8 mouse cellular contexts compared by ENCODE assay signal in the genomic region with DNA sequence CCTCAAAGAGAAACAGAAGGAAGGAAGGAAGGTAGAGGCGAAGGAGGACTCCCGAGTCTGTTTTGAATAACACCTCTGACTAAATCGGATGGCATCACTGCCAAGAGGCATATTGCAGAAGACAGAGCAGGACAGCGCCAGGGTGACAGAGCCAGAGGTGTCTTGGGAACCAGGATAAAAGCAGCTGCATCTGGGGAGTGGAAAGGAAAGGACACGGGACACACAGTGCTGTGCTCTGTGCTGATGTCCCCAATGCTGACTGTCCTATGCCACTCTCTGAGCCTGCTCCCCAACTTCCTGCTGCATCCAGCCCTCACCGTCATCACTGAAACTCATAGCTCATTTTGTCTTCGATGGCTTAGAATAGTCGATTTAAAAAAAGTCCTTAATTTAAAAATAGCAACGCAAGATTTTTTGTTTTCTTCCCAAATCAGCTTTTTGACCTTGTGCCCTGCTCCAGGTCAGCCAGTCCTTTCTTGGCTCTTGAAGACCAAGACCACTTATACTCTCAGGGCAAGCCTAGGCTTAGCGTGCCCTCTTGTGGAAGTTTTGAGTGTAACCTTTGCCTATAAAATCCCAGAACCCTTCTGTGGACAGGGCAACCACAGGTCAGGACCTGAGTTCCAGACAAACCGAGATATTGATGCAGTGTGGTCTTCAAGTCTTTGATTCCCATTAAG. TPM values are rescaled to one million over a fixed set of nuclear protein-coding genes. Genes with fewer than 3 reads are reported as not detected.
A peak's percentile ranks its signal among the peaks of the same experiment; 100 is the strongest.
DNase-seq lines count a peak whose midpoint lies in the region; ATAC-seq lines count a peak whose summit lies in the region.

No protein-coding gene starts in this region.

- H3K36me3 ChIP-seq in forebrain, embryonic 11.5 days (ENCODE audit: control insufficient read depth, insufficient read depth, low read length): no peaks in the 10 kb centered on the region
- H3K36me3 ChIP-seq in forebrain, embryonic 13.5 days (ENCODE audit: poor library complexity, severe bottlenecking): no peaks in the 10 kb centered on the region
- no peaks in the 10 kb centered on the region for H3K36me3 ChIP-seq in hindbrain, embryonic 15.5 days
- no peaks in the 10 kb centered on the region for H3K36me3 ChIP-seq in midbrain, embryonic 15.5 days (replicated peaks)

- peak; percentile 51; the same call in 1 of the 2 replicates for ATAC-seq in forebrain, embryonic 11.5 days (replicated peaks; ENCODE audit: low FRiP score)
- ATAC-seq in forebrain, embryonic 13.5 days: no peak
- ATAC-seq in hindbrain, embryonic 15.5 days (ENCODE audit: low FRiP score, low read depth): peak; percentile 54; the same call in 1 of the 2 replicates
- ATAC-seq in midbrain, embryonic 15.5 days (replicated peaks): 0 out of 2 replicates have a peak, but pooled peaks have one; percentile 42

- no peak overlapping the region for H3K27ac ChIP-seq in forebrain, embryonic 11.5 days (ENCODE audit: low read depth, low read length)
- no peak overlapping the region for H3K27ac ChIP-seq in forebrain, embryonic 13.5 days
- no peak overlapping the region for H3K27ac ChIP-seq in hindbrain, embryonic 15.5 days (replicated peaks)
- H3K27ac ChIP-seq in midbrain, embryonic 15.5 days: no peak overlapping the region

- DNase-seq in forebrain, embryonic 11.5 days (ENCODE audit: low spot score): peak; percentile 63
- DNase-seq in adrenal gland, postnatal 36 days: peak; percentile 63 to 77
- DNase-seq in forelimb bud, embryonic 11.5 days (ENCODE audit: low read depth, low spot score): peak; percentile 71
- peak; percentile 28 to 62 for DNase-seq in left cerebral cortex, postnatal 10 days (ENCODE audit: extremely low spot score in 1 of 2, low spot score in 2 of 2)
- peak; percentile 23 for DNase-seq in thymus, postnatal 14 days

- H3K4me1 ChIP-seq in forebrain, embryonic 11.5 days (replicated peaks; ENCODE audit: control insufficient read depth, insufficient read depth, low read length): peaks cover 9% of the 10 kb centered on the region; the same call in 1 of the 2 replicates
- peaks cover 13% of the 10 kb centered on the region for H3K4me1 ChIP-seq in forebrain, embryonic 13.5 days
- H3K4me1 ChIP-seq in hindbrain, embryonic 15.5 days (replicated peaks): peaks cover 7% of the 10 kb centered on the region
- peaks cover 11% of the 10 kb centered on the region for H3K4me1 ChIP-seq in midbrain, embryonic 15.5 days

- intact Hi-C loops in left cerebral cortex, postnatal 10 days (cut with DNase I): loop anchor here (2.0 kb wide), 2 partner anchors 68 to 210 kb away; no protein-coding TSS in a partner anchor

- no peak overlapping the region for H3K4me2 ChIP-seq in forebrain, embryonic 11.5 days (ENCODE audit: low read depth, low read length, severe bottlenecking)
- H3K4me2 ChIP-seq in forebrain, embryonic 13.5 days: no peak overlapping the region
- no peak overlapping the region for H3K4me2 ChIP-seq in hindbrain, embryonic 15.5 days
- no peak overlapping the region for H3K4me2 ChIP-seq in midbrain, embryonic 15.5 days

- peaks cover 7% of the 10 kb centered on the region for H3K27me3 ChIP-seq in forebrain, embryonic 11.5 days (ENCODE audit: control insufficient read depth, insufficient read depth, low read length)
- H3K27me3 ChIP-seq in forebrain, embryonic 13.5 days: peaks cover 26% of the 10 kb centered on the region
- 0 out of 2 replicates have a peak, but pooled peaks cover 10% of the 10 kb centered on the region for H3K27me3 ChIP-seq in hindbrain, embryonic 15.5 days
- H3K27me3 ChIP-seq in midbrain, embryonic 15.5 days (replicated peaks): peaks cover 10% of the 10 kb centered on the region

- 30% methylated on average over 11 of the region's 11 CpGs for WGBS in forebrain, embryonic 11.5 days
- WGBS in forebrain, embryonic 13.5 days: 33% methylated on average over 11 of the region's 11 CpGs
- 33% methylated on average over 11 of the region's 11 CpGs for WGBS in hindbrain, embryonic 15.5 days
- 28% methylated on average over 11 of the region's 11 CpGs for WGBS in midbrain, embryonic 15.5 days

- no peak overlapping the region for H3K9ac ChIP-seq in forebrain, embryonic 11.5 days (ENCODE audit: low read length)
- H3K9ac ChIP-seq in forebrain, embryonic 13.5 days: no peak overlapping the region
- no peak overlapping the region for H3K9ac ChIP-seq in hindbrain, embryonic 15.5 days
- H3K9ac ChIP-seq in midbrain, embryonic 15.5 days: no peak overlapping the region

- no peaks in the 10 kb centered on the region for H3K9me3 ChIP-seq in forebrain, embryonic 11.5 days (ENCODE audit: control insufficient read depth, low read length)
- no peaks in the 10 kb centered on the region for H3K9me3 ChIP-seq in forebrain, embryonic 13.5 days (replicated peaks)
- H3K9me3 ChIP-seq in hindbrain, embryonic 15.5 days: no peaks in the 10 kb centered on the region
- no peaks in the 10 kb centered on the region for H3K9me3 ChIP-seq in midbrain, embryonic 15.5 days

- H3K4me3 ChIP-seq in forebrain, embryonic 11.5 days (ENCODE audit: low read depth, low read length): no peak overlapping the region
- no peak overlapping the region for H3K4me3 ChIP-seq in forebrain, embryonic 13.5 days
- no peak overlapping the region for H3K4me3 ChIP-seq in hindbrain, embryonic 15.5 days
- no peak overlapping the region for H3K4me3 ChIP-seq in midbrain, embryonic 15.5 days

RNA-seq across cellular contexts. Expression of a gene that starts 0.7 kb away (rescaled TPM):
- not detected in 2 replicates for polyA plus RNA-seq in forebrain, embryonic 11.5 days (2014; fragmentation: Nextera tagmentation; extraction: Ambion mirVana)
- polyA plus RNA-seq in forebrain, embryonic 13.5 days (2015; fragmentation: Nextera tagmentation; extraction: Ambion mirVana): not detected in 2 replicates
- not detected for total RNA-seq in adrenal gland, postnatal 36 days (2021)
- 0.05 and 0.10 TPM in 2 replicates for polyA plus RNA-seq in hindbrain, embryonic 15.5 days (2015; fragmentation: Nextera tagmentation; extraction: Ambion mirVana)
- total RNA-seq in left cerebral cortex, postnatal 10 days (2021): not detected
- 0.08 and 0.14 TPM in 2 replicates for polyA plus RNA-seq in midbrain, embryonic 15.5 days (2015; fragmentation: Nextera tagmentation; extraction: Ambion mirVana)

RNA-seq across cellular contexts. Expression of a gene that starts 28.8 kb away (rescaled TPM):
- polyA plus RNA-seq in forebrain, embryonic 11.5 days (2014; fragmentation: Nextera tagmentation; extraction: Ambion mirVana): 38.9 and 46.7 TPM in 2 replicates
- polyA plus RNA-seq in forebrain, embryonic 13.5 days (2015; fragmentation: Nextera tagmentation; extraction: Ambion mirVana): 7.6 and 9.1 TPM in 2 replicates
- total RNA-seq in adrenal gland, postnatal 36 days (2021): 10 to 100 TPM; 12.8 to 34.7 TPM
- 7.1 and 10.8 TPM in 2 replicates for polyA plus RNA-seq in hindbrain, embryonic 15.5 days (2015; fragmentation: Nextera tagmentation; extraction: Ambion mirVana)
- total RNA-seq in left cerebral cortex, postnatal 10 days (2021): 1 to 10 TPM; 8.1 to 9.6 TPM
- 5.1 and 6.4 TPM in 2 replicates for polyA plus RNA-seq in midbrain, embryonic 15.5 days (2015; fragmentation: Nextera tagmentation; extraction: Ambion mirVana)
